Mouse (Mus musculus): ENCODE measurements around the gene Dnaic2. TPM values are rescaled to one million over a fixed set of nuclear protein-coding genes. Genes with fewer than 3 reads are reported as not detected.

The Dnaic2 gene
- total and polyA plus RNA-seq, 3 experiments: 0.59 to 0.93 (median 0.83) TPM

DNA sequence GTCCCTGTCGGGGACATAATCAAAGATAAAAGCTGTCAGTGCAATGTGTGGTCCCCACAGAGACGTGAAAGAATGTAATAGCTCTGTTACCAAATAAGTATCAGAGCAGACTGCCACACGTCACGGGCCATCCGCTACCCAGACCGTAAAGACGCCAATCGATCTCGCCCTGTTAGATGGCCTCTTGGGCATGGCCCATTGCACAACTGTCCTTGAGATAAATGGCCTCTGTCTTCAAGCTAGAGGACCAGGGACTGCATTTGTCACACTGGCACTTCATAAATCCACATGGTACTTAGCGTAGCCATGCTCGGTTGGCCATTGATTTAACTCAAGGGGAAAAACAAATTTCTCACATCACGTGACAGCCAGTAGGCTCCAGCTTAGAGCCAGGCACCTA, 15.3 kb upstream of the Dnaic2 start:
- no peak overlapping the region for H3K4me3 ChIP-seq (replicated peaks in 1 of 3; ENCODE audit: low read depth in 2 of 3, low read length in 2 of 3, poor library complexity in 1 of 3)

DNA sequence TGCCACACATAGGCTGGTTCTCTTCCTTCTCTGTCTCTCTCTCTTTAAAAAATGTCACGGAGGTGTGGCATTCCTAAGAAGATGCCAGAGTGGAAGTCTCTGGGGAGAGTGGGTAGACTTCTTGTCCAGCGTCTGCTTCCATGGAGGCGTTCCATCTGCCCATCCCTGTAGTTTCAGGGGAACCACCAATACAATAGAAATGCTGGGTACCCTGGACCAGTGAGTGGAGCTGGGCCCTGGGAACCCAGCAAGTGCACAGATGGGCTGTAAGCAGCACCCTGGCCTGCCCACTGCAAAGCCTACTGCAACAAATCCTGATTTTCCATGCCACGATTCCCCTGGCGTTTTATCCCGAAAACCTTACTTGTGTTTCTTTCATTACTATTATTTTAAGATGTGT, 12.7 kb upstream of the Dnaic2 start:
- Histone ChIP-seq H3K9ac (ENCODE audit: insufficient read depth, low read depth) (no peak overlapping the region), H3K36me3 (replicated peaks in 1 of 2; ENCODE audit: control insufficient read depth in 1 of 2, insufficient read depth in 1 of 2, low read length in 1 of 2) (peaks cover 0 to 16% of the 10 kb centered on the region in 2 experiments), H3K27ac (ENCODE audit: insufficient read depth, low read depth) (no peak overlapping the region), H3K79me2 (replicated peaks; ENCODE audit: control insufficient read depth, extremely low read depth, insufficient read depth, poor library complexity, severe bottlenecking) (no peaks in the 10 kb centered on the region), H3K9me3 (replicated peaks; ENCODE audit: low read length) (no peaks in the 10 kb centered on the region), H3K4me3 (replicated peaks in 1 of 3; ENCODE audit: low read depth in 2 of 3, low read length in 2 of 3, poor library complexity in 1 of 3) (no peak overlapping the region), H3K4me2 (ENCODE audit: insufficient read depth, low read depth, poor library complexity, severe bottlenecking) (no peak overlapping the region), H3K27me3 (replicated peaks) (peaks cover 3% of the 10 kb centered on the region), H3K4me1 (ENCODE audit: control insufficient read depth in 1 of 2, insufficient read depth in 2 of 2) (no peaks in the 10 kb centered on the region)
- dilution Hi-C loops (cut with MboI; ENCODE audit: extremely low pct_ligation_motif_present, extremely low pct_unique_long_range_greater_than_20kb, low sequenced_read_pairs): no loop called here
- no peak for TF ChIP-seq JUND (conservative IDR thresholded peaks at IDR 0.05; ENCODE audit: low read depth, low read length)
- no peak for TF ChIP-seq SMC3 (IDR thresholded peaks at IDR 0.05; ENCODE audit: low read depth, low read length)
- TF ChIP-seq EP300 (IDR thresholded peaks at IDR 0.05; ENCODE audit: low read length): no peak
- no peak for TF ChIP-seq HCFC1 (IDR thresholded peaks at IDR 0.05; ENCODE audit: low read depth, low read length)
- no peak for TF ChIP-seq MYC (IDR thresholded peaks at IDR 0.05; ENCODE audit: low read depth, low read length)
- no peak for TF ChIP-seq GABPA (IDR thresholded peaks at IDR 0.05; ENCODE audit: insufficient replicate concordance, low read depth, low read length)
- TF ChIP-seq USF2 (conservative IDR thresholded peaks at IDR 0.05; ENCODE audit: low read depth, low read length): no peak
- TF ChIP-seq SIN3A (IDR thresholded peaks at IDR 0.05; ENCODE audit: low read length): no peak
- TF ChIP-seq POLR2A (IDR thresholded peaks at IDR 0.05; ENCODE audit: low read depth, low read length): no peak
- TF ChIP-seq MEF2A (IDR thresholded peaks at IDR 0.05; ENCODE audit: borderline replicate concordance, low read depth, low read length): no peak
- no peak for TF ChIP-seq IRF4 (IDR thresholded peaks at IDR 0.05; ENCODE audit: low read depth, low read length)
- TF ChIP-seq CTCF (conservative IDR thresholded peaks at IDR 0.05 in 1 of 2, IDR thresholded peaks at IDR 0.05 in 1 of 2; ENCODE audit: low read depth in 2 of 2, low read length in 2 of 2): no peak
- TF ChIP-seq NRF1 (IDR thresholded peaks at IDR 0.05; ENCODE audit: low read depth, low read length): no peak
- in situ Hi-C loops (cut with MboI; ENCODE audit: low pct_ligation_motif_present, low pct_unique_long_range_greater_than_20kb, low sequenced_read_pairs): no loop called here
- DNase-seq (ENCODE audit: extremely low read depth): no peak

More for the DNA sequence above, 15.3 kb upstream of the Dnaic2 start:
- H3K27ac ChIP-seq (ENCODE audit: insufficient read depth, low read depth): no peak overlapping the region
- H3K79me2 ChIP-seq (replicated peaks; ENCODE audit: control insufficient read depth, extremely low read depth, insufficient read depth, poor library complexity, severe bottlenecking): no peaks in the 10 kb centered on the region
- H3K9me3 ChIP-seq (replicated peaks; ENCODE audit: low read length): no peaks in the 10 kb centered on the region
- dilution Hi-C loops (cut with MboI; ENCODE audit: extremely low pct_ligation_motif_present, extremely low pct_unique_long_range_greater_than_20kb, low sequenced_read_pairs): no loop called here
- TF ChIP-seq TBP (conservative IDR thresholded peaks at IDR 0.05; ENCODE audit: low read depth, low read length) (no peak), MYC (IDR thresholded peaks at IDR 0.05; ENCODE audit: low read depth, low read length) (no peak), GABPA (IDR thresholded peaks at IDR 0.05; ENCODE audit: insufficient replicate concordance, low read depth, low read length) (no peak), MAZ (IDR thresholded peaks at IDR 0.05; ENCODE audit: low read depth, low read length) (no peak), HCFC1 (IDR thresholded peaks at IDR 0.05; ENCODE audit: low read depth, low read length) (no peak), CHD1 (IDR thresholded peaks at IDR 0.05; ENCODE audit: low read depth, low read length) (no peak), EP300 (IDR thresholded peaks at IDR 0.05; ENCODE audit: low read length) (no peak), CTCF (conservative IDR thresholded peaks at IDR 0.05 in 1 of 2, IDR thresholded peaks at IDR 0.05 in 1 of 2; ENCODE audit: low read depth in 2 of 2, low read length in 2 of 2) (no peak), RAD21 (IDR thresholded peaks at IDR 0.05; ENCODE audit: low read depth, low read length) (no peak), BHLHE40 (IDR thresholded peaks at IDR 0.05; ENCODE audit: low read depth, low read length) (no peak), POLR2A (IDR thresholded peaks at IDR 0.05; ENCODE audit: low read depth, low read length) (no peak), ELF1 (IDR thresholded peaks at IDR 0.05; ENCODE audit: low read depth, low read length) (no peak), MAX (IDR thresholded peaks at IDR 0.05; ENCODE audit: low read length) (no peak)
- no peak overlapping the region for H3K4me2 ChIP-seq (ENCODE audit: insufficient read depth, low read depth, poor library complexity, severe bottlenecking)
- peaks cover 3% of the 10 kb centered on the region for H3K27me3 ChIP-seq (replicated peaks)
- H3K9ac ChIP-seq (ENCODE audit: insufficient read depth, low read depth): no peak overlapping the region
- no peak for DNase-seq (ENCODE audit: extremely low read depth)
- peaks cover 0 to 1% of the 10 kb centered on the region in 2 experiments; a peak in 1 of 4 replicates for H3K4me1 ChIP-seq (ENCODE audit: control insufficient read depth in 1 of 2, insufficient read depth in 2 of 2)
- peaks cover 0 to 20% of the 10 kb centered on the region in 2 experiments for H3K36me3 ChIP-seq (replicated peaks in 1 of 2; ENCODE audit: control insufficient read depth in 1 of 2, insufficient read depth in 1 of 2, low read length in 1 of 2)
- in situ Hi-C loops (cut with MboI; ENCODE audit: low pct_ligation_motif_present, low pct_unique_long_range_greater_than_20kb, low sequenced_read_pairs): no loop called here
